Mouse (Mus musculus) adrenal gland, adult (tissue): ENCODE results near the gene Ticam1.
A peak's percentile ranks its signal among the peaks of the same experiment; 100 is the strongest.

ENCODE experiments used
- DNase-seq, 2 experiments: peaks; one replicate each; pipeline ENCODE4 v3.0.0; 2022 to 2023; ENCODE audit warnings: low spot score in 1 of 2; ENCODE audit not compliant: inconsistent age in 2 of 2

Ticam1 gene

GRCm38 (mm10) chr17:56265011-56265410, 11.6 kb downstream of the Ticam1 start:
- peak in 1 of 2 experiments; percentile 76 for DNase-seq

GRCm38 (mm10) chr17:56264020-56264419, 12.6 kb downstream of the Ticam1 start:
- peak; percentile 80 to 93 for DNase-seq

- peak in 1 of 2 experiments; percentile 46 for DNase-seq
Measured at GRCm38 (mm10) chr17:56262645-56263094, 13.9 kb downstream of the Ticam1 start.

DNA sequence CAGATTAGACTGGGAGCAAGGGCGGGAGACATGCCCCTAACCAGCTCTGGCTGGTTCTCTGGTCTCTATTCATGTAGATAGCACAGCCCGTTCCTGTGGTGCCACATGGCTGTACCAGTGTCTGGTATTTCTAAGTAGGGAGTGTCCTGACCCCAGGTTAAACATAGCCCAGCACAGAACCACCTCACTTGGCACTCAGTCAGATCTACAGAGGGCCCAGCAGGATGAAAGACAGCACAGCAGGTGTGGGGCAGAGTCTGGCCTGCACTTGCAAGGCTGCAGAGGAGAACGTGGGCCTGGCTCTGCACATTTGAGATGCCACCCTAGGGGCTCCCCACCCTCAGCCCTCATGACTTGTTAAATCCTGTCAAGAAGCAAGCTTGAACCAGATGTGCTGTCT, 15.4 kb downstream of the Ticam1 start:
- peak in 1 of 2 experiments; percentile 45 for DNase-seq

DNA sequence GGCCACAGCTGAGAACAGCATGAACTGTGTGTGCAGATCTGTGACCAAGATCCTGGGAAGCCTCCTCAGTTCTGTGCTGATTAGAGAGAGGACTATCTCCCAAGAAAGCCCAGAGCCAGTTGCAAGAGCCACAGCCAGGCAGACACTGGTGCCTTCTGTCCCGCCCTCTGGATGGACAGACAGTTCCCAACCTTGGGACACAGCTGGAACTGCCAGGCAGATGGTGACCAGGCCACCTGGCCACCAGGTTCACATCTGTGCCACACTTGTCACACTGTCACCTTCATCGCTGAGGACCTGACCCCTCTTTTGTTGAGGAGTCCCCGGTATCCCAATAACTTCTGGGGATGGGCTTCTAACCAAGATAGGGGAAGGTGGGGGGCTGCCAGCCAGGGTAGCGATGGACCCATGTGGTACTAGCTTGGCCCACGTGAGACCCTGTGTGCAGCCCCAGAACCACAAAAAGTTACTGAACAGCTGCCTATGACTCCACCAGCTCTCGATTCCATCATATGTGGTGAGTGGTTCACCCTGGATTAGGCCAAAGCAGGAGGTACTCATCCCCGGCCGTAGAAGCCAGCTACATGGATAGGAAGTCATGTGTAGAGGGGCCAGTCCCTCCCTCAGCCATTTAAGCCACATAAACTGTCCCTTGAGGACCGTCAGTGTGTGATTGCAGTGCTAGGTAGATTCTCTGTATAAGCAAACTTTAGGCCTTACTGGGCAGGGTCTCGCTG, 17.1 kb downstream of the Ticam1 start:
- peak; percentile 11 to 35 for DNase-seq

GRCm38 (mm10) chr17:56258812-56259211, 17.8 kb downstream of the Ticam1 start:
- peak in 1 of 2 experiments; percentile 23 for DNase-seq

GRCm38 (mm10) chr17:56258269-56258668, 18.3 kb downstream of the Ticam1 start:
- peak; percentile 27 to 44 for DNase-seq

DNA sequence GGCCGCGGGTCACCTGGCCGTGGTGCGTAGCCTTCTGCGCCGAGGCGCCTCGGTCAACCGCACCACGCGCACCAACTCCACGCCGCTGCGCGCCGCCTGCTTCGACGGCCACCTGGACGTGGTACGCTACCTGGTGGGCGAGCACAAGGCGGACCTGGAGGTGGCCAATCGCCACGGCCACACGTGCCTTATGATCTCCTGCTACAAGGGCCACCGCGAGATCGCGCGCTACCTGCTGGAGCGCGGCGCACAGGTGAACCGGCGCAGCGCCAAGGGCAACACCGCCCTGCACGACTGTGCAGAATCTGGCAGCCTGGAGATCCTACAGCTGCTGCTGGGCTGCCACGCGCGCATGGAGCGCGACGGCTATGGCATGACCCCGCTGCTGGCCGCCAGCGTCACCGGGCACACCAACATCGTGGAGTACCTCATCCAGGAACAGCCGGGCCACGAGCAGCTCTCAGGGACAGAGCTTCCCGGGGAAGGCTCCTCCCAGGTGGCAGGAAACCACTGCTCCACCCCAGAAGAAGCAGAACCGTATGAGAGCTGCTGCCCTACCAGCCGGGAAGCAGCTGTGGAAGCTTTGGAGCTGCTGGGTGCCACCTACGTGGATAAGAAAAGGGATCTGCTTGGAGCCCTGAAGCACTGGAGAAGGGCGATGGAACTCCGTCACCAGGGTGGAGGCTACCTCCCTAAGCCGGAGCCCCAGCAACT, 19.2 kb downstream of the Ticam1 start:
- peak in 1 of 2 experiments; percentile 71 for DNase-seq

DNA sequence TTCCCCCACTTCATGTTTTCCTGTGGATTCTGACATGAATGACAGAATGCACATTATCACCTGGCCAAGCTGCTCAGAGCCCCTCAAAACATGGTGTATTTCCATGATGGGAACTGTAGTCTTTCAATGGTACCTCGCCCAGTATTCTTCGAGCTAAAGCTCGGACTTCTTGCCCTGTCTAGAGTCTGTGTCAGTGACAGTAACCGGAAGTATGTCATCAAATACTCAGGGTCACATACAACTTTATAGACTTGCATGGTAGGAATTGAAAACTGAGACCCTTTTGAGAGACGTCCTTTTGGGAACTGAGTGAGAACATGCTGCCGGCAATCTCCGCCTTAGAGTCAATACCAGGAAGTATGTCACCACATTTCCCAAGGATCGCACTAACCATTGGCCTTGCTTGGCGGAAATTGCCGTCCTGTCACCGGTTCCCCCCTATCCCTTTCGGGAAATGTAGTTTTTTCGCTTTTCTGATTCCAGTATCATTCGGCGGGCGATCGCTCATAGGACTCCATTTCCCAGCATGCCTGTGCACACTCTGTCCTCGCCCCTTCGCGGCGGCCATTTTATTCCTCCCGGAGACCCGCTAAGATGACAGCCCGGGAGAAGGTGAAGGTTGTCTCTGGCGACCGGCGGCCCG, 20.2 kb downstream of the Ticam1 start, which contains the start of gene Fem1a:
Gene Fem1a, plus strand, starts transcription at position 572 of the 643 bp plus-strand sequence.
- peak; percentile 96 to 98 for DNase-seq

GRCm38 (mm10) chr17:56255863-56256238, 20.7 kb downstream of the Ticam1 start:
- DNase-seq: peak; percentile 98 to 99

- DNase-seq: peak; percentile 67 to 80
Measured at GRCm38 (mm10) chr17:56255429-56255828, 21.2 kb downstream of the Ticam1 start.

- DNase-seq: peak; percentile 29 to 42
Measured at GRCm38 (mm10) chr17:56254695-56255094, 21.9 kb downstream of the Ticam1 start.

GRCm38 (mm10) chr17:56251136-56251829, 25.3 kb downstream of the Ticam1 start:
- peak; percentile 70 to 92 for DNase-seq

GRCm38 (mm10) chr17:56245608-56246007, 31.0 kb downstream of the Ticam1 start:
- DNase-seq: no peak

DNA sequence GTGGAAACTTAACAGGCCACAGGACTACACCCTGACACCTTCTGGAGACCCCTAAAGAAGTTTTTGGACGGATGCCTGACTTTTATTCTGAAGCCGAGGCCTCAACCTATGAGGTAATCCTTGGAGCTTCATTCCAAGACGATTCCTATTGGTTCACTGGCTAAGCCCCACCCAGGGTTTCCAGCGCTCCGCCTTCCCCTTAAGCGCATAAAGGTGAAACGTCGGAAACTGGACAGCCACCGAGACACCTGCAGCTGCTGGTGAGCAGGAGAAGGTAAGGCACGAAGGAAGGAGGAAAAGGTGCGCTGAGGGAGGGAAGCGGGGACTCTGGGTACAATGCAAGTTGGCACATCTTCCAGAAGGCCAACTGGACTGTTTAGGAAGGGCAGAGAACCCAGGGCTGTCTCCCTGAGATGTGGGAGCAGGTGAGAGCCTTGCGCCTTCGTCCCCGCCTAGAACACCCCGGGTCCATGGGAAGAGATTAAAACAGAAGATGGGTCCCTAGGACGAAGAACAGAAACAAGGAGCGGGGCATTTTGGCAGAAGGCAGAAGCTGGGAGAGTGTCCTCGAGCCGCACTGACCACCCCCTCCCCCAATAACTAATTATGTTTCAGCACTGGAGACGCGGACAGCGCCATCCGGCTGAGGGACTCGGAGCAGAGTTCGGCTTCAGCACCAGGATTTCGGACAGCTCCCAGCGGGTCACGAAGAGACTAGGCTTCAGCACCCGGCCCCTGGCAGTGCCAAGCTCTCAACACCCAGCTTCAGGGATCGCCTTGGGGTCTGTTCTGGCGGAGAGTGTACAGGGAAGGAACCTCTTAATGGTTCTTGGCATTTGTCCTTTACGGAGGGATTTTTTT, 34.8 kb downstream of the Ticam1 start:
- peak; percentile 82 to 93 for DNase-seq

GRCm38 (mm10) chr17:56233818-56234469, 42.6 kb downstream of the Ticam1 start:
- DNase-seq: peak in 1 of 2 experiments; percentile 58

DNA sequence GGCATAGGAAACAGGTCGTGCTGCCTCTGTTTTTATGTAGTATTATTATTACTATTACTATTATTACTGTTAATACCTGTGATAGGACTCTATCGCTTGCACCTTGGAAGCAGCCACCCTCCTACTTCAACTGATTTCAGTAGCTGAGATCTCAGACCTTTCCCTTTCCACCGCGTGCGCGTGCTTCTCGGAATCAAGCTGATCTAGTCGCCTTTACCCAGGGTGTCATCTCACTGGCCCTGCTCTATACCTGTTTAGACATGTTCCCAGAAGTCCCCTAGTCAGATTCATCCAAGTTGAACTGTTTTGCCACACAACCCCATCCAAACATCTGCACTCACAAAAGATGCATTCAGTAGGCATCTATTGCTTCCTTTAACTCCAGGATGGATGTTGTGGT, 43.2 kb downstream of the Ticam1 start:
- DNase-seq: no peak

DNA sequence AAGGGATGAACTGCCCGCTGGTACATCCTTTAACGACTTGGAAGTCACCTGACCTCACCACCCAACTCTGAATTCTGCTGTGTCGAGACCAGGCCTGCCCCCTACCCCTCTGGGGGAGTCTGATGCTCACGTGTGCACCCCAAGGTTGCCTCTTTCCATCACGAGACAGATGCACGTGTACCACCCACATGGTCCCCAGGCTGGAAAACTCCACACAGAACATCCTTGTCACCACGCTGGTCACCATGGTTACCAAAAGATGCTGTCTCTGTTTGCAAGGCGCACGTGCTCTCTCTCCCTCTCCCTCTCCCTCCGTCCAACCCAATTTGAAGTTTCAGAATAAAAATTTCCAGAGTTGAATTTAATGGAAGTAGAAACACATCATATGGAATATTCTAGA, 46.6 kb downstream of the Ticam1 start:
- no peak for DNase-seq

GRCm38 (mm10) chr17:56226566-56226965, 50.0 kb downstream of the Ticam1 start:
- DNase-seq: no peak

- no peak for DNase-seq
Measured at GRCm38 (mm10) chr17:56224916-56225315, 51.7 kb downstream of the Ticam1 start.
